Mouse (Mus musculus): ENCODE data around the gene Rcn3. TPM values are rescaled to one million over a fixed set of nuclear protein-coding genes. Genes with fewer than 3 reads are reported as not detected.

Gene Rcn3
- polyA plus RNA-seq, 1 experiment: 166 TPM

- Histone ChIP-seq H3K27me3 (ENCODE audit: control insufficient read depth, insufficient read depth, insufficient read length) (no peaks in the 10 kb centered on the region), H3K4me3 (ENCODE audit: insufficient read depth, poor library complexity, severe bottlenecking) (no peak overlapping the region), H3K79me3 (ENCODE audit: low read depth) (peaks cover 18% of the 10 kb centered on the region), H3K36me3 (ENCODE audit: control insufficient read depth, insufficient read depth) (peaks cover 50% of the 10 kb centered on the region), H3K79me2 (ENCODE audit: control insufficient read depth, insufficient read depth) (peaks cover 41% of the 10 kb centered on the region), H3ac (ENCODE audit: control insufficient read depth, insufficient read length, low read depth) (no peak overlapping the region)
- TF ChIP-seq FOSL1 (IDR thresholded peaks at IDR 0.05; ENCODE audit: insufficient read depth, low read length, poor library complexity, severe bottlenecking) (no peak), MYOG (IDR thresholded peaks at IDR 0.05; ENCODE audit: control insufficient read depth, extremely low read depth, insufficient read length) (no peak), MYOD1 (IDR thresholded peaks at IDR 0.05; ENCODE audit: control insufficient read depth, insufficient read length, low read depth) (no peak), USF1 (IDR thresholded peaks at IDR 0.05; ENCODE audit: low read depth) (no peak), MAX (IDR thresholded peaks at IDR 0.05) (no peak), CTCF (IDR thresholded peaks at IDR 0.05; ENCODE audit: control insufficient read depth, insufficient read depth, insufficient read length) (no peak), CEBPB (IDR thresholded peaks at IDR 0.05; ENCODE audit: low read depth) (no peak)
Observed at GRCm38 (mm10) chr7:45046853-45047350, 45.1 kb downstream of the Rcn3 start.

- Histone ChIP-seq H3ac (ENCODE audit: control insufficient read depth, insufficient read length, low read depth) (no peak overlapping the region), H3K4me3 (ENCODE audit: insufficient read depth, poor library complexity, severe bottlenecking) (no peak overlapping the region), H3K79me3 (ENCODE audit: low read depth) (peaks cover 10% of the 10 kb centered on the region), H3K79me2 (ENCODE audit: control insufficient read depth, insufficient read depth) (peaks cover 33% of the 10 kb centered on the region), H3K27me3 (ENCODE audit: control insufficient read depth, insufficient read depth, insufficient read length) (no peaks in the 10 kb centered on the region), H3K36me3 (ENCODE audit: control insufficient read depth, insufficient read depth) (peaks cover 50% of the 10 kb centered on the region)
- TF ChIP-seq MYOD1 (IDR thresholded peaks at IDR 0.05; ENCODE audit: control insufficient read depth, insufficient read length, low read depth): no peak
- no peak for TF ChIP-seq CTCF (IDR thresholded peaks at IDR 0.05; ENCODE audit: control insufficient read depth, insufficient read depth, insufficient read length)
- TF ChIP-seq MYOG (IDR thresholded peaks at IDR 0.05; ENCODE audit: control insufficient read depth, extremely low read depth, insufficient read length): no peak
- no peak for TF ChIP-seq MAX (IDR thresholded peaks at IDR 0.05)
- TF ChIP-seq USF1 (IDR thresholded peaks at IDR 0.05; ENCODE audit: low read depth): no peak
- no peak for TF ChIP-seq CEBPB (IDR thresholded peaks at IDR 0.05; ENCODE audit: low read depth)
- no peak for TF ChIP-seq FOSL1 (IDR thresholded peaks at IDR 0.05; ENCODE audit: insufficient read depth, low read length, poor library complexity, severe bottlenecking)
Observed at GRCm38 (mm10) chr7:45045741-45046140, 46.3 kb downstream of the Rcn3 start.

- no peak for TF ChIP-seq MYOG (IDR thresholded peaks at IDR 0.05; ENCODE audit: control insufficient read depth, extremely low read depth, insufficient read length)
- TF ChIP-seq MAX (IDR thresholded peaks at IDR 0.05): no peak
- no peak for TF ChIP-seq FOSL1 (IDR thresholded peaks at IDR 0.05; ENCODE audit: insufficient read depth, low read length, poor library complexity, severe bottlenecking)
- no peak for TF ChIP-seq CEBPB (IDR thresholded peaks at IDR 0.05; ENCODE audit: low read depth)
- TF ChIP-seq CTCF (IDR thresholded peaks at IDR 0.05; ENCODE audit: control insufficient read depth, insufficient read depth, insufficient read length): no peak
- TF ChIP-seq MYOD1 (IDR thresholded peaks at IDR 0.05; ENCODE audit: control insufficient read depth, insufficient read length, low read depth): no peak
- TF ChIP-seq USF1 (IDR thresholded peaks at IDR 0.05; ENCODE audit: low read depth): no peak
- Histone ChIP-seq H3K36me3 (ENCODE audit: control insufficient read depth, insufficient read depth) (peaks cover 35% of the 10 kb centered on the region), H3K27me3 (ENCODE audit: control insufficient read depth, insufficient read depth, insufficient read length) (no peaks in the 10 kb centered on the region), H3K79me3 (ENCODE audit: low read depth) (peaks cover 6% of the 10 kb centered on the region), H3K79me2 (ENCODE audit: control insufficient read depth, insufficient read depth) (peaks cover 12% of the 10 kb centered on the region), H3ac (ENCODE audit: control insufficient read depth, insufficient read length, low read depth) (no peak overlapping the region), H3K4me3 (ENCODE audit: insufficient read depth, poor library complexity, severe bottlenecking) (no peak overlapping the region)
Observed at GRCm38 (mm10) chr7:45043307-45043706, 48.7 kb downstream of the Rcn3 start.

- peaks cover 25% of the 10 kb centered on the region for H3K79me2 ChIP-seq (ENCODE audit: control insufficient read depth, insufficient read depth)
- peaks cover 34% of the 10 kb centered on the region for H3K36me3 ChIP-seq (ENCODE audit: control insufficient read depth, insufficient read depth)
- H3K27me3 ChIP-seq (ENCODE audit: control insufficient read depth, insufficient read depth, insufficient read length): no peaks in the 10 kb centered on the region
- H3ac ChIP-seq (ENCODE audit: control insufficient read depth, insufficient read length, low read depth): no peak overlapping the region
- TF ChIP-seq CEBPB (IDR thresholded peaks at IDR 0.05; ENCODE audit: low read depth) (no peak), MAX (IDR thresholded peaks at IDR 0.05) (no peak), USF1 (IDR thresholded peaks at IDR 0.05; ENCODE audit: low read depth) (no peak), MYOD1 (IDR thresholded peaks at IDR 0.05; ENCODE audit: control insufficient read depth, insufficient read length, low read depth) (no peak), CTCF (IDR thresholded peaks at IDR 0.05; ENCODE audit: control insufficient read depth, insufficient read depth, insufficient read length) (no peak), MYOG (IDR thresholded peaks at IDR 0.05; ENCODE audit: control insufficient read depth, extremely low read depth, insufficient read length) (no peak), FOSL1 (IDR thresholded peaks at IDR 0.05; ENCODE audit: insufficient read depth, low read length, poor library complexity, severe bottlenecking) (no peak)
- H3K79me3 ChIP-seq (ENCODE audit: low read depth): peaks cover 8% of the 10 kb centered on the region
- H3K4me3 ChIP-seq (ENCODE audit: insufficient read depth, poor library complexity, severe bottlenecking): no peak overlapping the region
Observed at GRCm38 (mm10) chr7:45040851-45041250, 51.2 kb downstream of the Rcn3 start.

DNA sequence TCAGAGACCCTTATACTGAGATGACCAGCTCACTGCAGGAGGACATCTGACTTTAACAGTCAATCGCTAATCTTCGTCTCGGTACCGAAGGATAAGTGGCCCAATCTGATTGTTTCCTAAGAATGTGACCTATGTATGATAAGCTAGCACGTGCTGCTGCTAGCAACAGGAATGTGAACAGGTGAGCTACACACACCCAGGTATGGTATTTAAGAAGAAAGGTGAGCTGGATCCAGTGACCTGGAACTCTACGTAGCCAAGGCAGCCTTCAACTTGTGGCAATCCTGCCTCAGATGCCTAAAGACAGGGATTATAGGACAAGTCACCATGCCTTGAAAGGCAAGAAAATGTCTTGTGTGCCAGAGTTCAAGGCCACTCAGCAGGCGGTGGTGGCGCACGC lies 53.6 kb downstream of the Rcn3 start:
- Histone ChIP-seq H3K79me3 (ENCODE audit: low read depth) (peaks cover 8% of the 10 kb centered on the region), H3K36me3 (ENCODE audit: control insufficient read depth, insufficient read depth) (peaks cover 43% of the 10 kb centered on the region), H3ac (ENCODE audit: control insufficient read depth, insufficient read length, low read depth) (no peak overlapping the region), H3K79me2 (ENCODE audit: control insufficient read depth, insufficient read depth) (peaks cover 25% of the 10 kb centered on the region), H3K27me3 (ENCODE audit: control insufficient read depth, insufficient read depth, insufficient read length) (no peaks in the 10 kb centered on the region), H3K4me3 (ENCODE audit: insufficient read depth, poor library complexity, severe bottlenecking) (no peak overlapping the region)
- TF ChIP-seq CTCF (IDR thresholded peaks at IDR 0.05; ENCODE audit: control insufficient read depth, insufficient read depth, insufficient read length) (no peak), MYOD1 (IDR thresholded peaks at IDR 0.05; ENCODE audit: control insufficient read depth, insufficient read length, low read depth) (no peak), MYOG (IDR thresholded peaks at IDR 0.05; ENCODE audit: control insufficient read depth, extremely low read depth, insufficient read length) (no peak), CEBPB (IDR thresholded peaks at IDR 0.05; ENCODE audit: low read depth) (no peak), USF1 (IDR thresholded peaks at IDR 0.05; ENCODE audit: low read depth) (no peak), MAX (IDR thresholded peaks at IDR 0.05) (no peak), FOSL1 (IDR thresholded peaks at IDR 0.05; ENCODE audit: insufficient read depth, low read length, poor library complexity, severe bottlenecking) (no peak)
